Mouse (Mus musculus) ES-E14 (cell line): Measurements from ENCODE around the gene Hspa1a. TPM values are rescaled to one million over a fixed set of nuclear protein-coding genes. Genes with fewer than 3 reads are reported as not detected.

ENCODE experiments used
- DNase-seq: peaks from one replicate; pipeline ENCODE4 v3.0.0-alpha.2; 2013; ENCODE audit warnings: low read depth, low spot score
- H3K27ac ChIP-seq: 2 replicates; pipeline ENCODE4 v1.5.1; 2012; ENCODE audit warnings: low read depth, mild to moderate bottlenecking, low read length, moderate library complexity, mixed read lengths; ENCODE audit not compliant: poor library complexity, insufficient read depth, severe bottlenecking
- H3K36me3 ChIP-seq: 2 replicates; pipeline ENCODE4 v1.6.1; 2012; ENCODE audit warnings: mild to moderate bottlenecking, low read length, moderate library complexity, mixed read lengths; ENCODE audit not compliant: control insufficient read depth, poor library complexity, insufficient read depth, severe bottlenecking
- H3K4me1 ChIP-seq, 2 experiments: fragments of 150-350 bp in 1 of 2; sonication (generic) in 1 of 2; 2 replicates each; pipeline ENCODE4 v1.6.1; 2012; ENCODE audit warnings: low read length in 2 of 2, mild to moderate bottlenecking in 1 of 2, mixed read lengths in 1 of 2; ENCODE audit not compliant: control insufficient read depth in 2 of 2, insufficient read depth in 2 of 2, poor library complexity in 1 of 2
- H3K4me3 ChIP-seq, 2 experiments: fragments of 150-350 bp in 1 of 2; sonication (generic) in 1 of 2; 2 replicates each; pipeline ENCODE4 v1.5.1; 2012; ENCODE audit warnings: low read length in 2 of 2, low read depth in 1 of 2, mild to moderate bottlenecking in 1 of 2, mixed read lengths in 1 of 2; ENCODE audit not compliant: insufficient read depth in 1 of 2, poor library complexity in 1 of 2, severe bottlenecking in 1 of 2
- H3K9ac ChIP-seq: 2 replicates; pipeline ENCODE4 v1.6.1; 2012; ENCODE audit warnings: low read depth, mild to moderate bottlenecking, low read length, mixed read lengths; ENCODE audit not compliant: poor library complexity, insufficient read depth, severe bottlenecking
- H3K9me3 ChIP-seq: fragments of 150-350 bp; sonication (generic); 2 replicates; pipeline ENCODE4 v1.6.1; 2012; ENCODE audit warnings: low read depth, mild to moderate bottlenecking, low read length; ENCODE audit not compliant: control insufficient read depth, insufficient read depth
- CHD2 ChIP-seq: IDR thresholded peaks from 2 replicates; pipeline ENCODE4 v1.6.1; 2014; ENCODE audit warnings: mild to moderate bottlenecking, low read depth, low read length, inconsistent platforms
- HCFC1 ChIP-seq: IDR thresholded peaks from 2 replicates; pipeline ENCODE4 v1.6.1; 2012; ENCODE audit warnings: low read length, inconsistent platforms, borderline replicate concordance; ENCODE audit not compliant: insufficient read depth
- MAFK ChIP-seq: IDR thresholded peaks from 2 replicates; pipeline ENCODE4 v1.6.1; 2014; ENCODE audit warnings: mild to moderate bottlenecking, low read depth, low read length, inconsistent platforms; ENCODE audit not compliant: insufficient read depth
- ZC3H11A ChIP-seq: IDR thresholded peaks from 2 replicates; pipeline ENCODE4 v1.6.1; 2012; ENCODE audit warnings: low read depth, mild to moderate bottlenecking, inconsistent platforms, low read length, borderline replicate concordance
- ZNF384 ChIP-seq: IDR thresholded peaks from 2 replicates; pipeline ENCODE4 v1.6.1; 2012; ENCODE audit warnings: low read depth, low read length, inconsistent platforms
- in situ Hi-C, 2 experiments: fragments of 600-800 bp; cut with MboI; formaldehyde crosslinking; loops; one replicate each; pipeline ENCODE4 v1.15.1; 2025; ENCODE audit warnings: low sequenced_read_pairs in 2 of 2, inconsistent platforms in 1 of 2; ENCODE audit not compliant: unreplicated experiment in 2 of 2
- total RNA-seq: library from RNA; depleted of rRNA; stranded (reverse); fragments of 300-350 nt; gene quantifications from 2 replicates; pipeline ENCODE4 v1.2.3, GENCODE M21; 2012

The Hspa1a gene
- total RNA-seq, 1 experiment, result 5.9 TPM

DNA sequence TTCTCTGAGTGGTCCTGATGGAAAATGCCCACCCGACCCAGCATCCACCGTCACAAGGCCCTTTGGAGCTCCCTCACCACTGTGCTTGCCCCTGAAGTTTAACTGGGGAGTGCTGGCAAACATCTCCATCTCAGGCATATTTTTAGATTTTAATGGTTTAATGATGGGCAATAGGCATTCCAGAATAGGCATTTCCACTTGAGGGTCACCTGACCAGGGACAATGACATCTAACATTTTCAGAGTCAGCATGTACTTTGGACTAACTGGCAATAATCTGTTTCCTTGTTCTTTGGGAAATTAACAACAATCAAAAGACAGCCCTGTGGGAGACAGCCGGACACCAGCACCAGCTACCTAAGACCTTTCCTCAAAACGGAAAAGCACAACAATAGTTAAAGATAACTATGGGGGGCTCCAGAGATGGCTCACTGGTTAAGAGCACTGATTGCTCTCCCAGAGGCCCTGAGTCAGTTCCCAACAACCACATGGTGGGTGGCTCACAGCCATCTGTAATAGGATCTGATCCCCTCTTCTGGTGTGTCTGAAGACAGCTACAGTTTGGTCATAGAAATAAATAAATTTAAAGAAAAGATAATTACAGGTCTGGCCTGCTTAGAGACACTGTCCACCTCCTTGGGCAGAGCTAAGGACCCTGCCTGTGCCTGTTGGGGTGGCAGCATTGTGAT is 28.7 kb downstream of the Hspa1a start:
- no peaks in the 10 kb centered on the region for H3K9me3 ChIP-seq
- DNase-seq, result no peak
- H3K36me3 ChIP-seq, result no peaks in the 10 kb centered on the region
- TF ChIP-seq ZC3H11A, result no peak
- no peak for TF ChIP-seq HCFC1
- no peak for TF ChIP-seq MAFK
- H3K9ac ChIP-seq, result no peak overlapping the region
- no peak overlapping the region for H3K27ac ChIP-seq
- in situ Hi-C loops, result no loop called here
- no peaks in the 10 kb centered on the region for H3K4me1 ChIP-seq
- no peak overlapping the region for H3K4me3 ChIP-seq

DNA sequence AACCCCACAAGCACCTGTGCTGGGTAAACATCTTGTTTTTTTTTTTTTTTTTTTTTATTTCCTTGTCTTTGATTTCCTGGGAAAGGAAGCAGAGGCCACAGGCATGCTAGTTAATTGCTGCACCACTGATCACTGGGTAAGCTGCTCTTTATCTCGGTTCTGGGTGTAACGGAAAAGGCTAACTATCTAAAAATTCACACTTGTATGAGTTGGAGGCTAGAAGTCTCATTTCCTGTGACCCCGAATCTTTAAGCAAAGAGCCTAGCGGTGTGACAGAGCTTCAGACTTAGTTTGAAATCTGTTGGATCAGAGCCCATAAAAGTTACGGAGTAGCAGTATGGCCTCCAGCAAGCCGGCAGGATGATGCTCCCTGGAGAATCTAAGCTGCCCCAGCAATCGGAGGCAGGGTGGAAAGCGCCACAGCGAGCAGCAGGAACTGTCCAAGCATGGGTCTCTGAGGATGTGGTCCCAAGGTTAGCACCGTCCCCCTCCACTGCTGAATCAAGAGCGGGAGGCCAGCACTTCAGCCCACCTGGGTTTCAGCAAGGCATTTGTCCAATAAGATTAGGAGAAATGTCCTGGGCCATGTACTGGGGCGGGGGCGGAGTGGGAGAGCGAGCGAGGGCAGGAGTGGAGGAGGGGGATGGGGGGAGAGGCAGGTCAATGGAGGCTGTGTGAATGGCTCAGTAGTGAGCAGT is 30.5 kb downstream of the Hspa1a start:
- Histone ChIP-seq H3K4me3 (peak overlapping the region; percentile 36 to 60), H3K27ac (no peak overlapping the region; the same call in 1 of the 2 replicates), H3K9ac (peak overlapping the region; percentile 20), H3K36me3 (no peaks in the 10 kb centered on the region), H3K9me3 (no peaks in the 10 kb centered on the region), H3K4me1 (no peaks in the 10 kb centered on the region)
- TF ChIP-seq CHD2 (no peak), HCFC1 (no peak), MAFK (no peak), ZNF384 (peak; percentile 86)
- in situ Hi-C loops, result no loop called here
- DNase-seq, result no peak

DNA sequence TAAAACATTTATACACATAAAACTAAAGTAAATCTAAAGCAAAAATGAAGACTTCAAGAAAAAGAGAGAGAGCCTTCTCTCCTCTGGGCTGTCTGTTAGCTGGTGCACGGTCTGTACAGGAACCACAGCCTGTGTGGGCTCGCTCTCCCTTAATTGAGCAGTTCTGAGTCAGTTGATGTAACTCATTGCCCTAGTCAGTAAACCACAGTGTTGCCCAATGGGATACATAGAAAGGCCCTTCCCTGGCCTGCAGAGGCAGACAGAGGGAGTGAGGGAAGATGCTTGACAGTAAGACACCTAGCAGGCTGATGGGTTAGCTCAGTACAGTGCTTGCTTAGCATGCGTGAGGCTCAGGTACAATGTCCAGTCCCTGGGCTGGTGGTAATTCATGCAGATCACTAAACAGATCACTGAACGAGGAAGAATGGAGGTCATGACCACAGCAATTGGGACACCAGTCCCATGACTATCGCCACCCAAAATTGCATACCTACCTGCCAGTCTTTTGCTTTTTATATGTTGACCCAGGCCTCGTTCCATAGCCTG is 33.9 kb downstream of the Hspa1a start:
- in situ Hi-C loops, result no loop called here

DNA sequence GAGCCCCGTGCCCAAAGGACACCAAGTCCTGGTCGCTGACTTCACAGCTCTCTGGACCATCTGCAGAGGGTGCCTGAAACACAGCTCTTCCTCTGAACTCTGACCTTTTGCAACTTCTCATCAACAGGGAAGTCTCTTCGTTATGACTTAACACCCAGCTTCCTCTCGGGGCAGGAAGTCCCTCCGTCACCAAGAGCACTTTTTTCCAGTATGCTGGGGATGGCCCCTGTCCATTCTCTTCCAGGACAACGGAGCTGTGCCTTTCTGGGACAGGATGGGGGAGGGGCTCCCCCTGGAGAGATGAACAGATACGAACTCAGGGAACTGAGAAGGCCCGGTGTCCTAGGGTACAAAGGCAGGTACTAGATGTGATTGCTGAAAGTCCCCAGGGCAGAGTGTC is 37.1 kb downstream of the Hspa1a start:
- Histone ChIP-seq H3K4me1 (peaks cover 0 to 12% of the 10 kb centered on the region in 2 experiments; a peak in 2 of 4 replicates), H3K27ac (no peak overlapping the region), H3K36me3 (peaks cover 14% of the 10 kb centered on the region; the same call in 1 of the 2 replicates), H3K9me3 (no peaks in the 10 kb centered on the region), H3K9ac (peak overlapping the region; percentile 4; the same call in 1 of the 2 replicates), H3K4me3 (no peak overlapping the region)
- no peak for TF ChIP-seq ZNF384
- TF ChIP-seq ZC3H11A, result no peak
- no peak for TF ChIP-seq CHD2
- no peak for TF ChIP-seq HCFC1
- no peak for TF ChIP-seq MAFK
- in situ Hi-C loops, result no loop called here
- no peak for DNase-seq

More for the DNA sequence above, 33.9 kb downstream of the Hspa1a start:
- Histone ChIP-seq H3K4me1 (peaks cover 0 to 10% of the 10 kb centered on the region in 2 experiments; a peak in 2 of 4 replicates), H3K9me3 (no peaks in the 10 kb centered on the region), H3K4me3 (no peak overlapping the region), H3K36me3 (peaks cover 12% of the 10 kb centered on the region; the same call in 1 of the 2 replicates), H3K9ac (no peak overlapping the region), H3K27ac (no peak overlapping the region)
- no peak for TF ChIP-seq ZNF384
- TF ChIP-seq CHD2, result no peak
- no peak for TF ChIP-seq HCFC1
- TF ChIP-seq ZC3H11A, result no peak
- TF ChIP-seq MAFK, result no peak
- no peak for DNase-seq
